Mouse (Mus musculus) G1E (cell line): ENCODE data around the gene Fam180a.

ENCODE experiments used
- CTCF ChIP-seq: IDR thresholded peaks from 2 replicates; pipeline ENCODE4 v1.5.1; 2012; ENCODE audit warnings: low read depth, low read length, inconsistent platforms, mixed read lengths
- GATA1 ChIP-seq: IDR thresholded peaks from 2 replicates; pipeline ENCODE4 v1.6.1; 2012; ENCODE audit warnings: borderline replicate concordance, low read length, inconsistent platforms, mixed read lengths
- GATA2 ChIP-seq: IDR thresholded peaks from 2 replicates; pipeline ENCODE4 v1.6.1; 2012; ENCODE audit warnings: low read depth, low read length, inconsistent platforms, borderline replicate concordance
- POLR2AphosphoS5 ChIP-seq: IDR thresholded peaks from 2 replicates; pipeline ENCODE4 v1.6.1; 2012; ENCODE audit warnings: low read depth, low read length, inconsistent platforms; ENCODE audit not compliant: insufficient replicate concordance
- TAL1 ChIP-seq: conservative IDR thresholded peaks from 2 replicates; pipeline ENCODE4 v1.6.1; 2012; ENCODE audit warnings: low read depth, low read length, inconsistent platforms, mixed read lengths

DNA sequence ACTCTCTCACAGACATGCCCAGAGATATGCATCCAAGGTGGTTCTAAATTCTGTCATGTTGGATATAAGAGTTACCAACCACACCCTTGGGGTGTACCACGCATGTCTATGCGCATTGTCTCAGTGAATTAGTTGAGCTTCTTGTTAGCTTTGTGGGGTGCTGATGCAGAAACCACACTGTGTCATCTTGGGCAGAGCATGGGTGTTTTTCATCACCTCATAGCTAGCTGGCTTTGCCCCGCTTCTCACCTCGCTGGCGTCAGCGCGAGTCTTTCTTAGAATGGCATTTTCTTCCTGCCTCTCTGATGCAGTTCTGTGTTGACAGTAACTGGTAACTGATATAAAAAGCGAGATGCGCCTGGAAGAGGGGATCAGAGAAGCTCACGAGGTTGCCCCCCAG lies 48.1 kb upstream of the Fam180a start:
- TF ChIP-seq GATA1 (no peak), CTCF (no peak), TAL1 (no peak), GATA2 (no peak), POLR2AphosphoS5 (no peak)
